19 mouse cellular contexts compared by ENCODE assay signal in genomic region chr12:83425736-83426135, GRCm38 (mm10).
DNase-seq lines count a peak whose midpoint lies in the region; ATAC-seq lines count a peak whose summit lies in the region.
"Had no signal": no experiment of that assay in that cellular context is flagged by ENCODE, and none has a peak within 500 bp of the region (broad histone marks: within the 10 kb centered on the region; RNA-seq: fewer than 3 reads in every experiment).

No protein-coding gene starts in this region.

- H3K36me3 ChIP-seq in heart, embryonic 13.5 days: peaks cover 7% of the 10 kb centered on the region
- H3K36me3 ChIP-seq in liver, embryonic 15.5 days (replicated peaks): no peaks in the 10 kb centered on the region
- H3K36me3 ChIP-seq in midbrain, embryonic 13.5 days: no peaks in the 10 kb centered on the region
- H3K36me3 ChIP-seq: embryonic facial prominence, embryonic 15.5 days; hindbrain, embryonic 12.5 days; neural tube, embryonic 12.5 days had no signal

- peak overlapping the region; percentile 92 for H3K27ac ChIP-seq in heart, embryonic 13.5 days (replicated peaks)
- peak overlapping the region; percentile 62; the same call in 1 of the 2 replicates for H3K27ac ChIP-seq in liver, embryonic 15.5 days (replicated peaks)
- H3K27ac ChIP-seq in midbrain, embryonic 13.5 days: peak overlapping the region; percentile 67
- H3K27ac ChIP-seq: embryonic facial prominence, embryonic 15.5 days; hindbrain, embryonic 12.5 days; liver, embryonic 14.5 days; neural tube, embryonic 12.5 days had no signal

- no peaks in the 10 kb centered on the region for H3K9me3 ChIP-seq in heart, embryonic 13.5 days
- no peaks in the 10 kb centered on the region for H3K9me3 ChIP-seq in liver, embryonic 15.5 days (replicated peaks)
- H3K9me3 ChIP-seq in midbrain, embryonic 13.5 days: no peaks in the 10 kb centered on the region
- H3K9me3 ChIP-seq: embryonic facial prominence, embryonic 15.5 days; hindbrain, embryonic 12.5 days; neural tube, embryonic 12.5 days had no signal

- DNase-seq in heart, postnatal 4 days: no peak
- DNase-seq in liver: no peak
- peak; percentile 69 for DNase-seq in retina, postnatal 1 day
- no peak for DNase-seq in thymus, postnatal 36 days
- DNase-seq: adrenal gland, postnatal 10 days; cerebellum, adult 9-11 months; kidney, adult 9 months; kidney, postnatal 4 days; layer of hippocampus, adult 9-11 months; lung, postnatal 10 days had no signal

- ATAC-seq in heart, embryonic 13.5 days (ENCODE audit: extremely low read depth, insufficient number of reproducible peaks, low FRiP score, low TSS enrichment): no peak
- ATAC-seq in liver, embryonic 15.5 days (ENCODE audit: insufficient read depth): no peak
- no peak for ATAC-seq in midbrain, embryonic 13.5 days
- ATAC-seq: forebrain, embryonic 16.5 days; inflammation-experienced regulatory T-cells, adult 6 months had no signal

- 54% methylated on average over 7 of the region's 7 CpGs for WGBS in heart, embryonic 13.5 days
- 77% methylated on average over 7 of the region's 7 CpGs for WGBS in liver, embryonic 15.5 days (ENCODE audit: insufficient replicate concordance)
- 70% methylated on average over 7 of the region's 7 CpGs for WGBS in midbrain, embryonic 13.5 days

- H3K27me3 ChIP-seq in heart, embryonic 13.5 days (replicated peaks): no peaks in the 10 kb centered on the region
- H3K27me3 ChIP-seq in liver, embryonic 15.5 days: no peaks in the 10 kb centered on the region
- no peaks in the 10 kb centered on the region for H3K27me3 ChIP-seq in midbrain, embryonic 13.5 days
- H3K27me3 ChIP-seq: embryonic facial prominence, embryonic 15.5 days; hindbrain, embryonic 12.5 days; neural tube, embryonic 12.5 days had no signal

- peak overlapping the region; percentile 60 for H3K4me2 ChIP-seq in heart, embryonic 13.5 days
- H3K4me2 ChIP-seq in liver, embryonic 15.5 days: no peak overlapping the region
- H3K4me2 ChIP-seq in midbrain, embryonic 13.5 days (replicated peaks): no peak overlapping the region
- H3K4me2 ChIP-seq: embryonic facial prominence, embryonic 15.5 days; hindbrain, embryonic 12.5 days; neural tube, embryonic 12.5 days had no signal

- peaks cover 66% of the 10 kb centered on the region for H3K4me1 ChIP-seq in heart, embryonic 13.5 days
- H3K4me1 ChIP-seq in liver, embryonic 15.5 days (replicated peaks): peaks cover 71% of the 10 kb centered on the region
- H3K4me1 ChIP-seq in midbrain, embryonic 13.5 days (replicated peaks): peaks cover 45% of the 10 kb centered on the region

- H3K9ac ChIP-seq in heart, embryonic 13.5 days: peak overlapping the region; percentile 19; the same call in 1 of the 2 replicates
- no peak overlapping the region for H3K9ac ChIP-seq in liver, embryonic 15.5 days
- H3K9ac ChIP-seq in midbrain, embryonic 13.5 days (replicated peaks): no peak overlapping the region
- H3K9ac ChIP-seq: embryonic facial prominence, embryonic 15.5 days; hindbrain, embryonic 12.5 days; liver, embryonic 14.5 days; neural tube, embryonic 12.5 days had no signal

- no peak overlapping the region for H3K4me3 ChIP-seq in heart, embryonic 13.5 days
- no peak overlapping the region for H3K4me3 ChIP-seq in liver, embryonic 15.5 days (replicated peaks)
- H3K4me3 ChIP-seq in midbrain, embryonic 13.5 days (replicated peaks): no peak overlapping the region
- H3K4me3 ChIP-seq: embryonic facial prominence, embryonic 15.5 days; hindbrain, embryonic 12.5 days; neural tube, embryonic 12.5 days had no signal
